Mouse (Mus musculus) ES-Bruce4 (cell line): ENCODE results near the gene Prkn. TPM values are rescaled to one million over a fixed set of nuclear protein-coding genes. Genes with fewer than 3 reads are reported as not detected.

Experiments used
- H3K27ac ChIP-seq: 2 replicates; pipeline ENCODE4 v1.5.1; 2012; ENCODE audit warnings: low read length, inconsistent platforms; ENCODE audit not compliant: insufficient read depth
- H3K27me3 ChIP-seq: 2 replicates; pipeline ENCODE4 v1.6.1; 2012; ENCODE audit warnings: mild to moderate bottlenecking, low read length, inconsistent platforms; ENCODE audit not compliant: control insufficient read depth, poor library complexity, insufficient read depth, severe bottlenecking
- H3K36me3 ChIP-seq: 2 replicates; pipeline ENCODE4 v1.6.1; 2012; ENCODE audit warnings: inconsistent platforms, mild to moderate bottlenecking, low read length, moderate library complexity; ENCODE audit not compliant: control insufficient read depth, poor library complexity, insufficient read depth, severe bottlenecking
- H3K4me1 ChIP-seq: one replicate; pipeline ENCODE4 v1.8.1; 2011; ENCODE audit warnings: low read length; ENCODE audit not compliant: control insufficient read depth, insufficient read depth
- H3K4me3 ChIP-seq: 2 replicates; pipeline ENCODE4 v1.5.1; 2011; ENCODE audit warnings: low read depth, mild to moderate bottlenecking, low read length
- H3K9ac ChIP-seq: 2 replicates; pipeline ENCODE4 v1.6.1; 2012; ENCODE audit warnings: low read depth, mild to moderate bottlenecking, inconsistent platforms; ENCODE audit not compliant: poor library complexity, severe bottlenecking
- H3K9me3 ChIP-seq: replicated peaks from 2 replicates; pipeline ENCODE4 v1.6.1; 2012; ENCODE audit warnings: mild to moderate bottlenecking, low read length, inconsistent platforms; ENCODE audit not compliant: control insufficient read depth, poor library complexity, insufficient read depth, severe bottlenecking
- CTCF ChIP-seq: IDR thresholded peaks from one replicate; pipeline ENCODE4 v1.8.1; 2011; ENCODE audit warnings: low read depth, low read length
- EP300 ChIP-seq: IDR thresholded peaks from 2 replicates; pipeline ENCODE4 v1.6.1; 2011; ENCODE audit warnings: low read depth, low read length; ENCODE audit not compliant: insufficient read depth
- POLR2A ChIP-seq: IDR thresholded peaks from one replicate; pipeline ENCODE4 v1.8.1; 2011; ENCODE audit warnings: low read length; ENCODE audit not compliant: insufficient read depth
- polyA plus RNA-seq: library from polyadenylated mRNA; stranded (reverse); fragments of >200 nt; gene quantifications from 2 replicates; pipeline ENCODE4 v1.2.4, GENCODE M21; 2011; ENCODE audit warnings: low read depth; ENCODE audit not compliant: missing spikeins, insufficient read depth, insufficient read length

Prkn gene
- polyA plus RNA-seq, 1 experiment, result 1.5 TPM

GRCm38 (mm10) chr17:11211006-11211405 is 370.8 kb downstream of the Prkn start:
- Histone ChIP-seq H3K9me3 (no peaks in the 10 kb centered on the region), H3K4me1 (no peaks in the 10 kb centered on the region), H3K4me3 (no peak overlapping the region), H3K27ac (no peak overlapping the region), H3K27me3 (no peaks in the 10 kb centered on the region), H3K9ac (no peak overlapping the region), H3K36me3 (no peaks in the 10 kb centered on the region)
- no peak for TF ChIP-seq CTCF
- TF ChIP-seq POLR2A, result no peak
- TF ChIP-seq EP300, result no peak

- Histone ChIP-seq H3K9ac (no peak overlapping the region), H3K27me3 (no peaks in the 10 kb centered on the region), H3K4me3 (no peak overlapping the region), H3K36me3 (no peaks in the 10 kb centered on the region), H3K27ac (no peak overlapping the region), H3K4me1 (no peaks in the 10 kb centered on the region), H3K9me3 (no peaks in the 10 kb centered on the region)
- TF ChIP-seq EP300, result no peak
- no peak for TF ChIP-seq POLR2A
- no peak for TF ChIP-seq CTCF
Observed at GRCm38 (mm10) chr17:11211591-11211990, 371.4 kb downstream of the Prkn start.

GRCm38 (mm10) chr17:11213689-11214088 is 373.5 kb downstream of the Prkn start:
- no peak overlapping the region for H3K4me3 ChIP-seq
- H3K27ac ChIP-seq, result no peak overlapping the region
- no peaks in the 10 kb centered on the region for H3K27me3 ChIP-seq
- H3K36me3 ChIP-seq, result no peaks in the 10 kb centered on the region
- TF ChIP-seq CTCF (no peak), EP300 (no peak), POLR2A (no peak)
- H3K4me1 ChIP-seq, result no peaks in the 10 kb centered on the region
- H3K9me3 ChIP-seq, result no peaks in the 10 kb centered on the region
- H3K9ac ChIP-seq, result no peak overlapping the region

- no peak for TF ChIP-seq EP300
- no peak for TF ChIP-seq POLR2A
- TF ChIP-seq CTCF, result no peak
- H3K4me1 ChIP-seq, result peaks cover 2% of the 10 kb centered on the region
Observed at GRCm38 (mm10) chr17:11229011-11229410, 388.8 kb downstream of the Prkn start.

GRCm38 (mm10) chr17:11229426-11229825 is 389.2 kb downstream of the Prkn start:
- H3K4me1 ChIP-seq, result peaks cover 2% of the 10 kb centered on the region
- no peak overlapping the region for H3K9ac ChIP-seq
- H3K27ac ChIP-seq, result no peak overlapping the region
- H3K9me3 ChIP-seq, result no peaks in the 10 kb centered on the region
- no peak for TF ChIP-seq CTCF
- no peak for TF ChIP-seq EP300
- no peak for TF ChIP-seq POLR2A
- H3K36me3 ChIP-seq, result no peaks in the 10 kb centered on the region
- no peak overlapping the region for H3K4me3 ChIP-seq
- H3K27me3 ChIP-seq, result no peaks in the 10 kb centered on the region

More at GRCm38 (mm10) chr17:11229011-11229410, 388.8 kb downstream of the Prkn start:
- Histone ChIP-seq H3K27ac (no peak overlapping the region), H3K9me3 (no peaks in the 10 kb centered on the region), H3K36me3 (no peaks in the 10 kb centered on the region), H3K4me3 (no peak overlapping the region), H3K9ac (no peak overlapping the region), H3K27me3 (no peaks in the 10 kb centered on the region)

- Histone ChIP-seq H3K27me3 (no peaks in the 10 kb centered on the region), H3K27ac (no peak overlapping the region), H3K9me3 (no peaks in the 10 kb centered on the region), H3K36me3 (no peaks in the 10 kb centered on the region), H3K4me3 (no peak overlapping the region), H3K9ac (no peak overlapping the region), H3K4me1 (peaks cover 2% of the 10 kb centered on the region)
- TF ChIP-seq CTCF, result no peak
- no peak for TF ChIP-seq EP300
- TF ChIP-seq POLR2A, result no peak
Observed at GRCm38 (mm10) chr17:11230604-11231395, 390.6 kb downstream of the Prkn start.
